Mouse (Mus musculus) embryo, embryonic 10.5 days (tissue): ENCODE data around the gene Glb1.

ENCODE experiments used
- DNase-seq: peaks from one replicate; pipeline ENCODE4 v3.0.0-alpha.2; 2015; ENCODE audit warnings: low spot score

Gene Glb1

GRCm38 (mm10) chr9:114443351-114443750 is 42.5 kb downstream of the Glb1 start:
- DNase-seq: no peak

- no peak for DNase-seq
Measured at GRCm38 (mm10) chr9:114446887-114447286, 46.0 kb downstream of the Glb1 start.

- DNase-seq: no peak
Measured at GRCm38 (mm10) chr9:114448700-114449099, 47.8 kb downstream of the Glb1 start.

- no peak for DNase-seq
Measured at GRCm38 (mm10) chr9:114449120-114449754, 48.4 kb downstream of the Glb1 start.

- no peak for DNase-seq
Measured at GRCm38 (mm10) chr9:114451615-114452014, 50.7 kb downstream of the Glb1 start.

- DNase-seq: no peak
Measured at GRCm38 (mm10) chr9:114452418-114452817, 51.5 kb downstream of the Glb1 start.

- DNase-seq: no peak
Measured at GRCm38 (mm10) chr9:114455420-114455819, 54.5 kb downstream of the Glb1 start.

- no peak for DNase-seq
Measured at GRCm38 (mm10) chr9:114458436-114458835, 57.6 kb downstream of the Glb1 start.

- no peak for DNase-seq
Measured at GRCm38 (mm10) chr9:114462569-114462968, 61.7 kb downstream of the Glb1 start.

GRCm38 (mm10) chr9:114465442-114465841 is 64.6 kb downstream of the Glb1 start:
- no peak for DNase-seq

- peak; percentile 8 for DNase-seq
Measured at GRCm38 (mm10) chr9:114466871-114467270, 66.0 kb downstream of the Glb1 start.

- no peak for DNase-seq
Measured at GRCm38 (mm10) chr9:114468217-114468616, 67.3 kb downstream of the Glb1 start.

GRCm38 (mm10) chr9:114468701-114469100 is 67.8 kb downstream of the Glb1 start:
- no peak for DNase-seq

GRCm38 (mm10) chr9:114471892-114472291 is 71.0 kb downstream of the Glb1 start:
- no peak for DNase-seq

GRCm38 (mm10) chr9:114477019-114477418 is 76.1 kb downstream of the Glb1 start:
- no peak for DNase-seq

GRCm38 (mm10) chr9:114480940-114481339 is 80.1 kb downstream of the Glb1 start:
- no peak for DNase-seq

GRCm38 (mm10) chr9:114484771-114485170 is 83.9 kb downstream of the Glb1 start:
- DNase-seq: no peak

- DNase-seq: no peak
Measured at GRCm38 (mm10) chr9:114486808-114487207, 85.9 kb downstream of the Glb1 start.

GRCm38 (mm10) chr9:114487481-114488258 is 86.8 kb downstream of the Glb1 start:
- no peak for DNase-seq

- DNase-seq: no peak
Measured at GRCm38 (mm10) chr9:114496469-114496868, 95.6 kb downstream of the Glb1 start.

GRCm38 (mm10) chr9:114498218-114498617 is 97.3 kb downstream of the Glb1 start:
- DNase-seq: peak; percentile 96

- peak; percentile 89 for DNase-seq
Measured at GRCm38 (mm10) chr9:114499783-114500515, 99.1 kb downstream of the Glb1 start.

GRCm38 (mm10) chr9:114501111-114501510 is 100.2 kb downstream of the Glb1 start:
- DNase-seq: no peak
